Mouse (Mus musculus) heart, adult 2 months (tissue): ENCODE measurements at regions not wholly inside any gene's neighbourhood (a gene's known extent, or its start where the extent isn't known, plus 50 kb on each side); places are given as distances from the start of the nearest gene placed in this dataset.

Experiments used
- DNase-seq, 2 experiments: peaks; one replicate each; pipeline ENCODE4 v3.0.0; 2021
- H3K27ac ChIP-seq: fragments of 200-600 bp; 2 replicates; pipeline ENCODE4 v1.8.1; 2022
- H3K27me3 ChIP-seq: fragments of 200-500 bp; 2 replicates; pipeline ENCODE4 v1.6.1; 2012; ENCODE audit warnings: mild to moderate bottlenecking, low read length, inconsistent platforms, mixed read lengths; ENCODE audit not compliant: control insufficient read depth, insufficient read depth
- H3K36me3 ChIP-seq: fragments of 200-500 bp; 2 replicates; pipeline ENCODE4 v1.6.1; 2012; ENCODE audit warnings: low read length, inconsistent platforms; ENCODE audit not compliant: control insufficient read depth, insufficient read depth
- H3K4me1 ChIP-seq: fragments of 200-500 bp; 2 replicates; pipeline ENCODE4 v1.6.1; 2011; ENCODE audit warnings: low read length; ENCODE audit not compliant: control insufficient read depth, insufficient read depth
- H3K4me3 ChIP-seq: fragments of 200-600 bp; 2 replicates; pipeline ENCODE4 v1.8.1; 2022
- H3K79me2 ChIP-seq: fragments of 200-500 bp; replicated peaks from 2 replicates; pipeline ENCODE4 v1.6.1; 2012; ENCODE audit warnings: mild to moderate bottlenecking, inconsistent platforms, low read length, moderate library complexity, mixed read lengths; ENCODE audit not compliant: control insufficient read depth, insufficient read depth
- H3K9ac ChIP-seq: fragments of 200-500 bp; 2 replicates; pipeline ENCODE4 v1.6.1; 2012; ENCODE audit warnings: low read depth, mild to moderate bottlenecking, control low read depth, inconsistent platforms, low read length, mixed read lengths
- CTCF ChIP-seq: fragments of 200-600 bp; IDR thresholded peaks from 2 replicates; pipeline ENCODE4 v1.8.1; 2022; ENCODE audit warnings: antibody characterized with exemption, mild to moderate bottlenecking, moderate library complexity
- EP300 ChIP-seq: fragments of 200-500 bp; IDR thresholded peaks from 2 replicates; pipeline ENCODE4 v1.6.1; 2011; ENCODE audit warnings: low read depth, low read length, control low read depth; ENCODE audit not compliant: insufficient read depth
- POLR2A ChIP-seq: fragments of 200-500 bp; IDR thresholded peaks from 2 replicates; pipeline ENCODE4 v1.6.1; 2011; ENCODE audit warnings: mild to moderate bottlenecking, low read depth, low read length, control low read depth; ENCODE audit not compliant: insufficient read depth
- WGBS: fragments of 180-500 bp; shearing (Covaris S2); methylation state at CpG from one replicate; pipeline ENCODE4 v1.1.7; 2018; 5-methylcytosine and 5-hydroxymethylcytosine counted together
- intact Hi-C: fragments of 180-260 bp; cut with DNase I; formaldehyde crosslinking; loops from one replicate; pipeline ENCODE4 v1.15.1; 2025

- Histone ChIP-seq H3K36me3 (no peaks in the 10 kb centered on the region), H3K79me2 (no peaks in the 10 kb centered on the region), H3K27me3 (no peaks in the 10 kb centered on the region), H3K4me3 (no peak overlapping the region), H3K4me1 (no peaks in the 10 kb centered on the region), H3K27ac (no peak overlapping the region), H3K9ac (no peak overlapping the region)
- no peak for TF ChIP-seq CTCF
- TF ChIP-seq POLR2A: no peak
- TF ChIP-seq EP300: no peak
- WGBS: 72% methylated on average over 12 of the region's 12 CpGs
- intact Hi-C loops: no loop called here
- no peak for DNase-seq
Observed at GRCm38 (mm10) chr19:26510185-26510584, 94.7 kb upstream of the Smarca2 start.

- Histone ChIP-seq H3K9ac (no peak overlapping the region), H3K27me3 (no peaks in the 10 kb centered on the region), H3K36me3 (no peaks in the 10 kb centered on the region), H3K4me3 (no peak overlapping the region), H3K4me1 (no peaks in the 10 kb centered on the region), H3K79me2 (no peaks in the 10 kb centered on the region), H3K27ac (no peak overlapping the region)
- intact Hi-C loops: no loop called here
- WGBS: 89% methylated on average over 3 of the region's 3 CpGs
- no peak for DNase-seq
- peak; percentile 20; the same call in 1 of the 2 replicates for TF ChIP-seq CTCF
- TF ChIP-seq POLR2A: no peak
Observed at GRCm38 (mm10) chr19:26510887-26511286, 94.0 kb upstream of the Smarca2 start.

GRCm38 (mm10) chr19:26511756-26512155 lies 93.1 kb upstream of the Smarca2 start:
- Histone ChIP-seq H3K27me3 (no peaks in the 10 kb centered on the region), H3K79me2 (no peaks in the 10 kb centered on the region), H3K4me1 (no peaks in the 10 kb centered on the region), H3K36me3 (no peaks in the 10 kb centered on the region), H3K4me3 (no peak overlapping the region), H3K9ac (no peak overlapping the region), H3K27ac (no peak overlapping the region)
- intact Hi-C loops: no loop called here
- WGBS: 69% methylated on average over 6 of the region's 6 CpGs
- TF ChIP-seq CTCF: no peak
- TF ChIP-seq POLR2A: no peak
- TF ChIP-seq EP300: no peak
- DNase-seq: no peak

GRCm38 (mm10) chr19:26524583-26524982 lies 80.3 kb upstream of the Smarca2 start:
- Histone ChIP-seq H3K27me3 (no peaks in the 10 kb centered on the region), H3K27ac (no peak overlapping the region), H3K79me2 (no peaks in the 10 kb centered on the region), H3K4me3 (no peak overlapping the region), H3K4me1 (no peaks in the 10 kb centered on the region), H3K9ac (no peak overlapping the region), H3K36me3 (no peaks in the 10 kb centered on the region)
- TF ChIP-seq EP300 (no peak), CTCF (no peak), POLR2A (no peak)
- DNase-seq: no peak
- 69% methylated on average over 3 of the region's 3 CpGs for WGBS
- intact Hi-C loops: no loop called here

- Histone ChIP-seq H3K4me3 (no peak overlapping the region), H3K27ac (no peak overlapping the region), H3K36me3 (no peaks in the 10 kb centered on the region), H3K27me3 (no peaks in the 10 kb centered on the region), H3K4me1 (no peaks in the 10 kb centered on the region), H3K79me2 (no peaks in the 10 kb centered on the region), H3K9ac (no peak overlapping the region)
- DNase-seq: no peak
- 79% methylated on average over 4 of the region's 4 CpGs for WGBS
- TF ChIP-seq POLR2A (no peak), CTCF (no peak), EP300 (no peak)
- intact Hi-C loops: no loop called here
Observed at GRCm38 (mm10) chr19:26531390-26531789, 73.5 kb upstream of the Smarca2 start.

GRCm38 (mm10) chr19:26532509-26532908 lies 72.3 kb upstream of the Smarca2 start:
- Histone ChIP-seq H3K27me3 (no peaks in the 10 kb centered on the region), H3K4me1 (no peaks in the 10 kb centered on the region), H3K4me3 (no peak overlapping the region), H3K9ac (no peak overlapping the region), H3K36me3 (no peaks in the 10 kb centered on the region), H3K79me2 (no peaks in the 10 kb centered on the region), H3K27ac (no peak overlapping the region)
- no peak for DNase-seq
- TF ChIP-seq CTCF: no peak
- no peak for TF ChIP-seq POLR2A
- TF ChIP-seq EP300: no peak
- WGBS: 42% methylated on average over 6 of the region's 6 CpGs
- intact Hi-C loops: no loop called here
